Mouse (Mus musculus) heart, postnatal 0 days (tissue): ENCODE data around the gene Nlrc5.

Source experiments
- CTCF ChIP-seq: IDR thresholded peaks from 2 replicates; pipeline ENCODE4 v1.5.1; 2016; ENCODE audit warnings: antibody characterized with exemption, control low read depth, low read depth
- EP300 ChIP-seq: IDR thresholded peaks from 2 replicates; pipeline ENCODE4 v1.6.1; 2016; ENCODE audit warnings: antibody characterized with exemption, low read depth

DNA sequence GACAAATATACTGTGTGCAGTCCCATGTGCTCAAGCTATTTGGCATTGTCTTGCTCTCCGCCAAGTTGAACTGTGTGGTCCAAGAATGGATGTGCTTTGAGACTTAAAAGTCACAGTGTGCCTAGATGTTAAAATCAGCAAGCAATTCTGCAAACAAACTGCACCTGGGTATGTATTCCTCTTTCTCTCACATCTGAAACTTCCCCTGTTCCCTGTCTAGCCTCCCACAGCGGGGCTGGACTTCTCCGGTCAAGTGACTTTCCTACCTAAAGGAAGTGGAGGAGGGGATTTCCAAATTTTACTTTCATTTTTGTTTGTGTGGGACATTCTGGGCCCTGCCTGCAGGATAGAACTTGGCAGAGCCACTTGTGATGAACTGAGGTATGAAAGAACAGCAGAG, 9.0 kb downstream of the Nlrc5 start:
- no peak for TF ChIP-seq CTCF
- no peak for TF ChIP-seq EP300
